Mouse (Mus musculus): Measurements from ENCODE around the gene Trank1. TPM values are rescaled to one million over a fixed set of nuclear protein-coding genes. Genes with fewer than 3 reads are reported as not detected.

Trank1 gene
- total RNA-seq, 2 experiments from 2014 or later, result not detected

- ATAC-seq (replicated peaks; ENCODE audit: low FRiP score, low TSS enrichment, poor library complexity, severe bottlenecking), result no peak
Measured at GRCm38 (mm10) chr9:111363656-111364055, 52.1 kb downstream of the Trank1 start.

GRCm38 (mm10) chr9:111367713-111368112, 56.2 kb downstream of the Trank1 start:
- ATAC-seq (replicated peaks; ENCODE audit: low FRiP score, low TSS enrichment, poor library complexity, severe bottlenecking), result no peak

- ATAC-seq (replicated peaks; ENCODE audit: low FRiP score, low TSS enrichment, poor library complexity, severe bottlenecking), result no peak
Measured at GRCm38 (mm10) chr9:111372079-111372478, 60.5 kb downstream of the Trank1 start.

- no peak for ATAC-seq (replicated peaks; ENCODE audit: low FRiP score, low TSS enrichment, poor library complexity, severe bottlenecking)
Measured at GRCm38 (mm10) chr9:111377868-111378267, 66.3 kb downstream of the Trank1 start.

GRCm38 (mm10) chr9:111381056-111382025, 69.8 kb downstream of the Trank1 start:
- ATAC-seq (replicated peaks; ENCODE audit: low FRiP score, low TSS enrichment, poor library complexity, severe bottlenecking), result no peak

GRCm38 (mm10) chr9:111382469-111382868, 70.9 kb downstream of the Trank1 start:
- ATAC-seq (replicated peaks; ENCODE audit: low FRiP score, low TSS enrichment, poor library complexity, severe bottlenecking), result no peak

GRCm38 (mm10) chr9:111383046-111383445, 71.5 kb downstream of the Trank1 start:
- ATAC-seq (replicated peaks; ENCODE audit: low FRiP score, low TSS enrichment, poor library complexity, severe bottlenecking), result no peak

GRCm38 (mm10) chr9:111383756-111384155, 72.2 kb downstream of the Trank1 start:
- ATAC-seq (replicated peaks; ENCODE audit: low FRiP score, low TSS enrichment, poor library complexity, severe bottlenecking), result no peak

- ATAC-seq (replicated peaks; ENCODE audit: low FRiP score, low TSS enrichment, poor library complexity, severe bottlenecking), result no peak
Measured at GRCm38 (mm10) chr9:111385526-111386491, 74.3 kb downstream of the Trank1 start.

- ATAC-seq (replicated peaks; ENCODE audit: low FRiP score, low TSS enrichment, poor library complexity, severe bottlenecking), result no peak
Measured at GRCm38 (mm10) chr9:111386569-111386968, 75.0 kb downstream of the Trank1 start.

GRCm38 (mm10) chr9:111387576-111387975, 76.0 kb downstream of the Trank1 start:
- ATAC-seq (replicated peaks; ENCODE audit: low FRiP score, low TSS enrichment, poor library complexity, severe bottlenecking), result no peak

- no peak for ATAC-seq (replicated peaks; ENCODE audit: low FRiP score, low TSS enrichment, poor library complexity, severe bottlenecking)
Measured at GRCm38 (mm10) chr9:111390016-111390415, 78.5 kb downstream of the Trank1 start.

GRCm38 (mm10) chr9:111391036-111391435, 79.5 kb downstream of the Trank1 start:
- ATAC-seq (replicated peaks; ENCODE audit: low FRiP score, low TSS enrichment, poor library complexity, severe bottlenecking), result no peak

GRCm38 (mm10) chr9:111391926-111392442, 80.4 kb downstream of the Trank1 start:
- no peak for ATAC-seq (replicated peaks; ENCODE audit: low FRiP score, low TSS enrichment, poor library complexity, severe bottlenecking)

- ATAC-seq (replicated peaks; ENCODE audit: low FRiP score, low TSS enrichment, poor library complexity, severe bottlenecking), result no peak
Measured at GRCm38 (mm10) chr9:111395265-111395664, 83.7 kb downstream of the Trank1 start.

- no peak for ATAC-seq (replicated peaks; ENCODE audit: low FRiP score, low TSS enrichment, poor library complexity, severe bottlenecking)
Measured at GRCm38 (mm10) chr9:111398059-111398458, 86.5 kb downstream of the Trank1 start.

GRCm38 (mm10) chr9:111400089-111400488, 88.5 kb downstream of the Trank1 start:
- ATAC-seq (replicated peaks; ENCODE audit: low FRiP score, low TSS enrichment, poor library complexity, severe bottlenecking), result no peak

- ATAC-seq (replicated peaks; ENCODE audit: low FRiP score, low TSS enrichment, poor library complexity, severe bottlenecking), result no peak
Measured at GRCm38 (mm10) chr9:111403159-111403558, 91.6 kb downstream of the Trank1 start.

- ATAC-seq (replicated peaks; ENCODE audit: low FRiP score, low TSS enrichment, poor library complexity, severe bottlenecking), result no peak
Measured at GRCm38 (mm10) chr9:111404346-111405079, 93.0 kb downstream of the Trank1 start.

All from megakaryocyte-erythroid progenitor cell, adult 5-6 weeks (primary cell).